Mouse (Mus musculus) heart, postnatal 36 days (tissue): ENCODE measurements around the gene Dixdc1. TPM values are rescaled to one million over a fixed set of nuclear protein-coding genes. Genes with fewer than 3 reads are reported as not detected.
A peak's percentile ranks its signal among the peaks of the same experiment; 100 is the strongest.

ENCODE experiments used
- DNase-seq, 2 experiments: peaks; one replicate each; pipeline ENCODE4 v3.0.0; 2021 to 2022
- intact Hi-C: fragments of 180-260 bp; cut with DNase I; formaldehyde crosslinking; loops from one replicate; pipeline ENCODE4 v1.15.1; 2025
- total RNA-seq, 2 experiments: library from RNA; stranded (reverse); gene quantifications; 2 replicates each; pipeline ENCODE4 v1.2.3; 2021

The Dixdc1 gene
- total RNA-seq, 2 experiments from 2014 or later: 4.2 to 7.4 TPM

DNA sequence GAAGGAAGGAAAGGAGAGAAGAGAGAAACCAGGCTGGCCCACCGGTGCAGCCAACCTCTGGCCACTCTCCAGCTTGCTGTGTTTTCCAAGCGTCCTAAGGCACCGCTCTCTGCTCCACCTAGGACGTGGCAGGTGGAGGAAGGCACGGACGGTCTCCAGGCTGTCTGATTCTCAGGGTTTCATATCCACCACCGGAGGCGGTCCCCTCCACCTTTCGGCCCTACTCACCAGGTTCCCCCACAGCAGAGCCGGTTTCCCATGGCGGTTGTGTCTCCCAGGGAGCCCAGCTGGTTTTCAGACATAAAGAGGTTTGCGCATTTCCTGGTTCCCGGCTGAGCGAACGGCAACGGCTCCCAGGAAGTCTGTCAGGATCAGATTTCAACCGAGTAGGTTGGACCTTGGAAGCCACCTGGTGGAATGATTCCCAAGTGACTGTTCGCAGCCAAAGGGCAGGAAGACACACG lies 6.9 kb upstream of the Dixdc1 start, which contains the start of gene 2310030G06Rik:
Gene 2310030G06Rik (minus strand): TSS at position 323 of the 464 bp plus-strand sequence.
- DNase-seq: no peak
- intact Hi-C loops: no loop called here

DNA sequence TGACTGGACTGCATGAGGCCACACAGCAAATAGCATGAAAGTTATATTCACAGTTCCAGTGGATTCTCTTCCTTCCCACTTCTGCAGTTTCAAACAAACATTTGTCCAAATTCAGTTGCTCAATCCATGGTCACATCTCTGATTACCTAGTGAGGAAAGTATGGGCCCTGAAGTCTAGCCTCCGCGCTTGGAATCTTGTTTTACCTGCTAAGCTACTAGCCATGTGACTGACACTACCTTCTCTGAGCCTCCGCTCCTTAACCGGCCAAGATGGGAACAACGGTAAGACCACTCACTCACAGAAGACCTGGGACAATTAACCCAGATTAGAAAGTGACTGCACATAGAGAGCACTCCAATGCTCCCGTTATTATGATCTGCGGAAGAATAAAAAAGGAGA lies 6.5 kb upstream of the Dixdc1 start:
- intact Hi-C loops: no loop called here
- no peak for DNase-seq

DNA sequence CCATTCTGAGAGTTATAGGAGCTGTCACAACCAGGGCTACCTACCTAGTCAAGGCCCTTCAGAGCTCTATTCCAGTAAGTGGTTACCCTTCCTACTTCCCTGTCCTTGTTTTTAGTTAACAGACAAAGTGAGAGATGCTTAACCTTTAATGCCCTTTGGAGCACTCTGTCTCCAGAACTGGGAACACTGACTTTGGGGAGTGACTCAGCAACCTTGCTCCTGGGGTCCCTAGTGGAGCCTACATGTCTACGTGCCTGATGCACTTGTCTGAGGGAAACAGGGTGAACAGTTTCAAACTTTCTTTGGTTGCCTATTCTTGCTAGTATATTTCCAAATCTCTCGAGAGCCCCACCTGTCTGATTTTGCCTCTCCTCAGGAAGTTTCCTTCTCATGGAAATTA lies 3.4 kb upstream of the Dixdc1 start:
- intact Hi-C loops: no loop called here
- DNase-seq: no peak

DNA sequence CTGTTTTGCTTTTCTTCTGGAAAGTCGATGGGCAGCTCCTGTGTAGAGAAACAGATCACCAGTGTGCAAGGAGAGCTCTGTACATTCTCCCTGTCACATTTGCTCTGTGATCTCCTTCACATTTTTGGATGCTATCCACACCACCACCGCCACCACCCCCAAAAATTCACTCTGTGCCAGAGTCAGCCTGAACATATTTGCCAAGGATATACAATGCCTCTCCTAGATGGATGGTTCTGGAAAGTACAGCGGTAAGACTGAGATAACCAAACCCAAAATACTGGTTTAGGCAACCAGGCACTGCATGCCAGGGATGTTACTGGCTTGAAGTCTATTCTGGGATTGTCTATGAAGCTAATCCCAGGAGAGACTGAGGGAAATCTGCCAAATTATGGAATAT lies 2.9 kb upstream of the Dixdc1 start:
- no peak for DNase-seq
- intact Hi-C loops: no loop called here

DNA sequence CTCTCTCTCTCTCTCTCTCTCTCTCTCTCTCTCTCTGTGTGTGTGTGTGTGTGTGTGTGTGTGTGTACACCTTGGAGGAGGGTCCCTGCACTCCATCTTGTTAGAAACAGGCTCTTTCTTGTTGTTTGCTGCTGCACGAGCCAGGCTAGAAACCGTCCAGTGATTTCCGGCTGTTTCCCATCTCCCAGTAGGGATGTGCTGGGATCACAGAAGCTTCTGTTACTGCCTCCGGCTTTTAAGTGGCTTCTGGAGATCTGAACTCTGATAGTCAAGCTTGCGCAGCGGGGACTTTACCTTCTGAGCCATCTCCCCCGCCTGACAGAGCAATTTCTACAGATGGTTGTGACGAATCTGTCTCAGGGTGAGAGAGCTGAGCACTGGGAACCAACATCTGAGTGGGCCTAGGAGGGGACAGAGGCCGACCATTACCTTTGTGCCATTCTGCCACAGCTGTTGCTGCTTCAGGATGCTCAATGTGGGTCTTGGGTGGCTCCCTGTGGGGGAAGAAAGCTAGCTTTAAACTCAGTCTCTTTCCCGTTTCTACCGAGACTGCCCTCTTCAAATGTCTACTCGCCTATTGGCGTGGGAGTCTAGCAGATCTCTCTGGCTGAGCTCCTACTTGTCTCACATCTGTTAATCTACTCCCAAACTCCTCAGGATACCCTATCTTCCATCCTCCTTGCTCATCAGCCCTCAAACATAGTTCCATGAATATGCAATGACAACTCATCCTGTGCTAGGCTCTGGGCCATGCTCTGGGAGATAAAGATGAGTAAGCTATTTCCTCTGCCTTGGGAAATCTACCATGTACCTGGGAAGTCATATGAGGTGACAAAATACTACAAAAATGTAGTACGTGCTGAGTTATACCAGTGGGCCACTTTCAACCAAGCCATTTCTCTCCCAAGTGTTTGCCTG lies 1.8 kb upstream of the Dixdc1 start:
- intact Hi-C loops: no loop called here
- DNase-seq: no peak

DNA sequence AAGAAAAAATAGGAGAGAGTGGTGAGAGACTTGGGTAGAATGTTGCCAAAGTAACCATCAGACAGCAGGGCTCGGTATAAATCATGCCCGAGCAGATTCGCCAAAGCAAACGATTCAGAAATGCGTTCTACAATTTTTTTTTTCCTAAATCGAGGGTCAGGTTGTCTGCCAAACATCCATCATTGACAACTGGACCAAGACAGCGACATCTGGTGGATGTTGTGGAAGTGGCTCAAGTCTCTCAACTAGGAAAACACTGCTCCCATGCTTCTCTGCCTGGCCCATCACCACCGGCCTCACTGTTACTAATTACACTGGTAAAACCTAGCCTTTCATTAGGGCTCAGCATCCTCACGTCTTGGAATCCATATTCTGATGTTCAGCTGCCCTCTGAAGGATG lies 4.3 kb downstream of the Dixdc1 start:
- intact Hi-C loops: loop anchor here (1.0 to 5.0 kb wide), 2 partner anchors 26 to 38 kb away; no protein-coding TSS in a partner anchor

DNA sequence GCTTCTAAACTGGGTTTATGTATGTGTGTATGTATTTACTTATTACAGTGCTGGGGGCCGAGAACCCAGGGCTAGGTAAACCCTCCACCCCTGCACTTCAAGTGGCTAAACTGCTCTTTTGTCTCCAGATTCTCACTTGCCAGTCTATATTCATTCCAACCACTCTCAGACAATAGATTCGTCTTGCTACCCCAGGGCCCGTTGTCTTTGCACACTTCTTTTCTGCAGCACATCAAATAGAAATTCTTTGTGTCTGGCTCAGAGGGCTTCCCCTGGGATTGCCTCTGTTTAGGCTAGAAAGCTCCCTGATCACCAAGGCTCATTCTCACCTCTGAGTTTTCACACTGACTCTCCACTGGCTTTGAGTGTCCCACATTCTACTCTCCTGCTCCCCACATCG lies 6.8 kb downstream of the Dixdc1 start:
- intact Hi-C loops: no loop called here

More for the DNA sequence above, 4.3 kb downstream of the Dixdc1 start:
- DNase-seq: peak; percentile 60 to 62

DNA sequence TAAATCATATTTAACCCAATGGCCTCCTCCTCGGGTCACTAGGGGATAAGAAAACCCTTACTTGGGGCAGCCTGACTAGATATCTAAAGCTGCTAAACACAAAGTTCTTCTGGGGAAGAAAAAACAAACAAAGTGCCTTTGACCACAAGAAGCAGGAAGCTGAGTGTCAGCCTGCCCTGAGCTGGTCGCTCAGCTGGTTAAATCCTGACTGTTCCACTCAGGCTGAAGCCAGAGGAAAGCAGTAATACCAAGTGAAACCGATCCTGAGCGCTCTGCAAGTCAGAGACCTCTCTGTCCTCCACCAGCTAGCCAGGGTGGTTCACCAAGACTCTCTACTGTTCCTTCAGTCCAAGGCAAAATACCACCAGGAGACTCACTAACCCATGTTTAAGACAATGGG lies 9.7 kb downstream of the Dixdc1 start:
- intact Hi-C loops: loop anchor here (5.0 kb wide), 1 partner anchor 38 kb away; the partner anchor contains the start of gene Fdxacb1
- DNase-seq: no peak

More for the DNA sequence above, 6.8 kb downstream of the Dixdc1 start:
- DNase-seq: no peak

DNA sequence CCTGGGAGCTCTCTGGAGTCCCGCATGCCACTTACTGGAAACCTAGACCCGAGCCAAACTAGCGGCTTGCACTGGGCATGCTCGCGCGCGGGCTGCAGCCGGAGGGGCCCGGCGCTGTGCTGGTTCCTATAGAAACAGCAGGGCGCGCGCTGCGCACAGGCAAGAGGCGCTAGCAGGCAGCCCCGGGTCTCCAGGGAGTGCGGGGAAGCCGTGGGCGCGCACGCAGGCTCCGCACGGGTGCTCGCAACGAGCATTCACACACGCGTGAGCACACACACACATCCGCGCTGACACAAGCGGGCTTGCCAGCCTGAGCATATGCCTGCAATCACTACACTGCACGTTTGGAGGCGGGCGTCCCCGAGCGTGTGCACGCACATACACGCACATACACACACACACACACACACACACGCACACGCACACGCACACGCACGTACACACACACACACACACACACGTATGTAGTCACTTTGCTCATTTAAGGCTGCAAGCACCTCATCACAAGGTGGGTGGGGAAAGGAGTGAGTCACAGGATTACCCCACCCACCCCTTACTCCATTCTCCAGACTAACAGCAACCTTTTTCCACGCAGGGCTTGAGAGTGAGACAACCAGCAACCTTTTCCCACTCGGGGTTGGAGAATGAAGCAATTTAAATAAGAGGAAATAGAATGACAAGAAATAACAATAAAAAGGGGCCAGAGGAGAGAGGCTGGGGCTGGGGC lies 11.2 kb downstream of the Dixdc1 start:
- DNase-seq: peak; percentile 54 to 68
- intact Hi-C loops: loop anchor here (5.0 kb wide), 1 partner anchor 39 kb away; the partner anchor contains the start of gene Fdxacb1

DNA sequence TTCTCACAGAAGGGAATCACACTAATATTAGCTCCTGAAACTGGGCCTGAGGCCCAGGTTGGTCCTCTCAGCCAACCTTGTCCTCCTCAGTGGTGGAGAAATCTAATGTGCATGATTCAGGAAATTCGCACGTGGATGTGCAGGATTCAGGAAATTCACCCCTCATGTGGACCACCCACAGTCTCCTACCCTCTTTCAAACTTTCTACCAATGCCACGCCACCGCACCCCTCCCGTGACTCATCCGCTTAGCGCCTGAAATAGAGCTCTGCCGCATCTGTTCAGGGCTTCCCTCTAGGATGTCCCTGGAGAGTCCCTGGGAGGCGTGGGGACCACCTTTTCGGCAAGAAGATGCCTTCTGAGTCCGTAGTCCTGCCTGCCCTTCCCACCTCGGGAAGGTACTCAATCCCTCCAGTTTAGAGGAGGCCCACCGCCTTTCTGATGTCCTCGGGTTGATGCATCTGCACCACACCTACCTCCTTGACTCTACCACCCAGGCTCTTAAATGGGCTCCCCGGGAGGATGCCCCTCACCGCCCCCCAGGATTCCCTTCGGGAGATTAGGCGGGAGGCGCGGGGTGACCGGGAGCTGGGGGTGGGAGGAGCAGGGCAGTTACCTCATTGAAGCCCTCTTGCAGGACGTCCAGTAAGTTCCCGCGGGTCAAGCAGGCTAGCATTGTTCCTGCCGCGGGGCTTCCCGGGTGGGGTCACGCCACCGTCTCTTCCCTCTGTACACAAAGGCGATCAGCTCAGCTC lies 12.0 kb downstream of the Dixdc1 start:
- no peak for DNase-seq
- intact Hi-C loops: loop anchor here (5.0 kb wide), 1 partner anchor 40 kb away; the partner anchor contains the start of gene Fdxacb1

DNA sequence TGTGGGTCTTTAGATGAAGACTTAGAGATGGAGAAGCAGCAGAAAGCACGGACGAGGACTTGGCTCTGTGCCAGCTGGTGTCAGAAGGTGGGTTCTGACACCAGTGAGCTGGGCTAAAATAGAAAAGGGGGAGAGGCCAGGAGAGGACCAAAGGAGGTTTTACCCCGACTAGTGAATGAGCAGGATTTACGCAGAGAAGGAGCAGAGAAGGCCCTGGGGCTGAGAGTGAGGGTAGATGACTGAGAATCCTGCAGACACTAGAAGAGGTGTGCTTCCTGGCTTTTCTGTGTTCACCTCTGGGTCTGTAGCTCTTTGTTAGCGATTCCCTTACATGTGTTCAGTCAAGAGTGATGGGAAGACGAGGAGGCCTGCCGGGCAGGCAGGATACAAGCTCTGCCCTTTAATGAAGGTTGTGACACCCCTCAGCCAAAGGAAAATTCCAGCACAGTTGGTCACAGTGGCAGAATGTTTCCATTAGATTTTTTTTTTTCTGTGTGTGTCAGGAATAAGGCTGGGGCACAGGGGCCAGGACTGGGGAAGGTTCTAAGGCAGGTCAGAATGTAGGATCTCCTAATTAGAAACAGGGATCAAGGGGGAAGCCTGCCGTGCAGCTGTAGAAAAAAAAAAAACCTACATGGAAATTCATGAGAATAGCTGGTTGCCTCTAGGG lies 13.3 kb downstream of the Dixdc1 start:
- no peak for DNase-seq
- intact Hi-C loops: loop anchor here (5.0 kb wide), 1 partner anchor 41 kb away; the partner anchor contains the start of gene Fdxacb1

DNA sequence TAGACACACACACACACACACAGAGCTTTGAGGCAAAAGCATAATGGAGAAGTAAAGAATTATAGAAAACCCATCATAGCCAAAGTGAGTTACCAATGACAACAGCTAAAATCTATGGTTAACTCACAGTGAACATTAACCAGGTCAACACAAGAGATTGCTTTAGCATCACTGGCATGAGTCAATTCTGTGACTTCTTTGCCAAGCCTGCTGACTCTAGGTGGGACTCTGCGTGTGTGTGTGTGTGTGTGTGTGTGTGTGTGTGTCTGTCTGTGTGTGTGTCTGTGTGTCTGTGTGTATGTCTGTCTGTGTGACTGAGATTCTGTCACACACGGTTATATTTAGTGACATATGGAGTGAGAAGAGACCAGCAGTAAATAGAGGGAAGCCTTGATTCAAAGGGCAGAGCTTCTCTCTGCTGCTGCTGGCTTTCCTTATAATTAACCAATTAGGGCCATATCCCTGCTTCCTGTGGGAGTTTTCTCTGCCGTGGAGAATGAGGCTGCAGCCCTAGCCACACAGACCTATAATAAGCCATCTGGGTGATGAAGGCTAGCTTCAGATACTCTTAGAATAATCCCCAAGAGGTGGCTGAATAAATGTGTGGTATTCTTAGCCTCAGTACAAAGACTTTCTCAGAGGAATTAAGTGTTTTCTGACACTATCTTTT lies 14.5 kb downstream of the Dixdc1 start:
- DNase-seq: no peak
- intact Hi-C loops: loop anchor here (5.0 kb wide), 1 partner anchor 43 kb away; the partner anchor contains the start of gene Fdxacb1

DNA sequence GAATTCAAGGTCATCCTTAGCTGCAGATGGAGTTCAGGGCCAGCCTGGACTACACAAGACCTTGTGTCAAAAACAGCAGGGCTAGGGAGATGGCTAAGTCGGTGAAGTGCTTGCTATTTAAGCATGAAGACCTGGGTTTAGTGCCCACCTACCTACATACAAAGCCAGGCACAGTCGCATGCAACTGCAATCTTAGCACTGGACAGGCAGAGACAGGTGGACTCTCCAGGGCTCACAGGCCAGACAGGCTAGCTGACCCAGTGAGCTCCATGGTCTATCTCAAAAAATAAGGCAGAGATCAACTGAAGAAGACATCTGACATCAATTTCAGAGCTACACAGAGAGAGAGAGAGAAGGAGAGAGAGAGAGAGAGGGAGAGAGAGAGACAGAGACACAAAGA lies 15.2 kb downstream of the Dixdc1 start:
- intact Hi-C loops: no loop called here
- DNase-seq: no peak

DNA sequence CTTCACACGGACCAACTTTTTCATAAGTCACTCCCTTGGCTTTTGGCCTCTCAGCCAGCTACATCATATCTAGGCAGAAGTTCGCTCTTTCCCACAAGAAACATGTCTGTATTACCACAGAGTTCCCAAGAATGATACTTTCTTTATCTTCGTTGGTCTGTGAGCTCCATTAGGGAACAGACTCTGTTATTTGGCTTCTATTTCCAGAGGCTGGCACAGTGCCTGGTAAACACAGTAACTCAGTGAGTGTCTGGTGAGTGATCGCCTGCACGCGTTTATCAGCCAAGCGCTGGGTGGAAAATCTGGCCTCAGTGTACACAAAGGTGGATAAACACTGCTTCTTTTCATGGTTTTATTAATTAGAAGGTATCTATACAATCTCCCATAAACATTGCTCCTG lies 15.9 kb downstream of the Dixdc1 start:
- peak; percentile 77 to 81 for DNase-seq
- intact Hi-C loops: no loop called here

DNA sequence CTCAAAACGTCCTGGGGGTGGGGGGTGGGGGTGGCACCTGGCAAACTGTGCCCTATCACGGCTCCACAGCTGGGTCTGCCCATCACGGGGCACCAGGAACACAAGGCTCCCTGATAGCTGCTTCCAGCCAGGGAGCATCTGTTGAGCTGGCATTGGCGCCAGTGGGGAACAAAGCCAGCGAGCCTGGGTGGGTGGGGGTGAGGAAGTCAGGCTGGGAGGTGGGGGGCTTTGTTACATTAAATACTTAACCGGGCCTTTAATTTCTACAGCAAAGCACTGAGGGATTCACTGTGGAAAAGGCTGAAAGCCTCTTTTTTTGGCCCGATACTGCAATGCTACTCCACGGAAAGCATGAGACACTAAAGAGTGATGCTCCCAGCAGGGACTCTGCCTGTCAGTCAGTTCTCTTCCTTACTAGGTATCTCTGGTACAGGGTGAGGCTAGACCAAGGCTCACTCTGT lies 16.8 kb downstream of the Dixdc1 start:
- no peak for DNase-seq
- intact Hi-C loops: no loop called here

DNA sequence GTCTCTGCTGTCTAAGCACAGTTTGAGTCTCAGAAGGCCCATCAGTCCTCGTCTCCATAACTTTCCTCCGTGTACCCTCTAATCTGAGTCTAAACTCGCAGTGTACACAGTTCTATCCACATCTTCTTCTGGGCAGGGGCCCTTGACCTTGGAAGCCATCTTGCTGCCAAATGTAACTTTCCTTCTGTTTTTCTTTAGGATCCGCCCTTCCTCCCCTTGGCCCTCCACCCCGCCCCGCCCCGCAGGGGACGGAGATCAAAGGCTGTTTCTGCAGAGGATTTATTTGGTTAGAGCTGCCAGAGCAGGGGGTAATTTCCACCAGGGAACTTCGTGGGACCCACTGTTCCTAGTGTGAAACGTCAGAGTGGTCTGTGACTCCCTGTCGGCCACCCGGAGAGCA lies 18.3 kb downstream of the Dixdc1 start:
- intact Hi-C loops: no loop called here
- DNase-seq: no peak

DNA sequence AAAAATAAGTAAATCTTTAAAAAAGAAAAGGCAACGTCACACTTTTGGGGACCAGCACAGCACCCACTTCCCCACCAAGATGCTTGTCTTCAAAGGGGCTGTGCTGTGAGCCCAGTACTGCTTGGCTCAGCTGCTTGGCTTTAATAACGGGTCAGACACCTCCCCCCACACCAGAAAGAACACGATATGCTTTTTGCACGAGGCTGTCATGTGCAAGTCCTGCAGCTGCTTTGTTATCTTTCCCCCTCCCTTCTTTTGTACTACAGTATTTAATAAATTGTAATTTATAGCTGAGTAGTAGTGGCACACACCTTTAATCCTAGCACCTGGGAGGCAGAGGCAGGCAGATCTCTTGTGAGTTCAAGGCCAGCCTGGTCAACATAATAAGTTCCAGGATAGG lies 20.4 kb downstream of the Dixdc1 start:
- intact Hi-C loops: no loop called here

DNA sequence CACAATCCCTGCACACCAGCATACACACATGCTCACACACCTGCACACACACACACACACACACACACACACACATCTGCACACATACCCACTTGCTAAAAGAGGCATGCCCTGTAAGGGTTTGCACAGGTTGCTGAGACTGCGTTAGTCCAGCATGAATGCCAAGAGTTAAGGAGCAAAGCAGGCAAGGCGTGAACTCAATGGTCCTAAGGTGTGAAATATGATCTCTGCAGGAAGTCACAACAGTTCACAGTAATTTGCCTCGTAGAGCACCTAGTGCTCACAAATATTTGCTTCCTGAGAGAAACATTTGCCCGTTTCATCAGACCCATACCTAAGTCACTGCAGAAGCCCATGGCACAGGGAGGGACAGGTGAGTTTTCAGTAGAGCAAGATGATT lies 25.1 kb downstream of the Dixdc1 start:
- DNase-seq: no peak
- intact Hi-C loops: no loop called here

More for the DNA sequence above, 20.4 kb downstream of the Dixdc1 start:
- no peak for DNase-seq

DNA sequence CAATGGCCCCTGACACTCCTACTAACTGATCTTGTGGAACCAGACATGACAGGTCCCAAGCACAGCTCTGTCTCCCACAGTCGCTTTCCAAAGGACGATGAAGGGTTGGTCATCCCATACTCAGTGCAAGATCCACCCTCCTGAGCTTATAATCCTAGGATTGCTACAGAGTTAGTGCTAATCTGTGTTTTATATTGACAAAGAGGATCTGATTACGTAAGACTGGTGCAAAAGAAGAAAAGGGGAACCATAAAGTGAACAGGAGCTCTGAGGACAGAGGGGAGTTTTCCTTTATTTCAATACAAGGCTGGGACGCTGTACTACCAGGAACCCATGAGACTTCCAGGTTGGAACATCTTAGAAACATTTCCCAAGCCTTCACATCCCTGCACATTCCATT lies 28.0 kb downstream of the Dixdc1 start:
- intact Hi-C loops: no loop called here
- no peak for DNase-seq
